Mouse (Mus musculus): ENCODE data around the gene Sh3pxd2a. TPM values are rescaled to one million over a fixed set of nuclear protein-coding genes. Genes with fewer than 3 reads are reported as not detected.
"Not testable (repeated sequence)": the region's sequence is repeated elsewhere in the genome, so short reads cannot be mapped to it uniquely, and the experiment has no call there.

The Sh3pxd2a gene
- polyA plus RNA-seq, 1 experiment, result 15.0 TPM

- DNase-seq (ENCODE audit: extremely low spot score in 1 of 2, low spot score in 1 of 2), result no peak
Measured at GRCm38 (mm10) chr19:47412566-47413248, 51.5 kb downstream of the Sh3pxd2a start.

- DNase-seq (ENCODE audit: extremely low spot score in 1 of 2, low spot score in 1 of 2), result no peak
Measured at GRCm38 (mm10) chr19:47410301-47410700, 53.9 kb downstream of the Sh3pxd2a start.

DNA sequence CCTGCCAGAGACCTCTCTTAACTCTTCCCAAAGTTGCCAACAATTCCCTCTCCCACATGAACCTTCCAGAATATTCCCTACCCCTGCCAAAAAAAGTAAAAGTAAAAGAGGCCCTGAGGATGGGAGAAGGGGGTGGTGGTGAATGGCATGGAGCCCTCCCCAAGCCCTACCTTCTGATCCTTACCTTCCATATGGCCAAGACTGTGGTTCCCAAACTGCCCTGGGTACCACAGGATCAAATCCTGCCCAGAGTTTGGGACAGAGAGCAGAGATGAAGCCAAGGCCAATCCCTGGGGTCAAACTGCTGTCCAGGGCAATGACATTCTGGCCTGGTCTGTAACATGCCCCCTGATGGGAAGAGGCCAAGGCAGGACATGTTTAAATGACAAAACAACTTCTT, 55.1 kb downstream of the Sh3pxd2a start:
- no peak for DNase-seq (ENCODE audit: extremely low spot score in 1 of 2, low spot score in 1 of 2)

DNA sequence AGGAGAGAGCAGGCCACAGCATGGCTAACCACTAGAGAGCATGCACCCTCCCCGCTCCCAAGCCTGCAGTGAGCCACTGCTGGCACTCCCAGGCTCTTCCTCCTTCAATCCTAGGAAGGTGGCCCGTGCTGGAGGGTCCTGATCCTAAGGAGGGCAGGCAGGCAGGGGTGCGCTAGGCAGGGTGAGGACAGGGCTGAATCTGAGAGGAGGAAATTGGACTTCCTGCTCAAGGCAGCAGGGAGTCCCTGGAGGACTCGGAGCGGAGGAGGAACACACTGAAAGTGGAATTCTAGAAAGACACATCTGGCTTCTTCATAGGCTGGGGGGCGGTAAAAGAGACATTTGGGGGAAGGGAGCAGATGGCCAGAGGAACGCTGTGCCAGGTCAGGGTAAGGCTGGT, 55.5 kb downstream of the Sh3pxd2a start:
- peak in 1 of 2 experiments; percentile 5 for DNase-seq (ENCODE audit: extremely low spot score in 1 of 2, low spot score in 1 of 2)

DNA sequence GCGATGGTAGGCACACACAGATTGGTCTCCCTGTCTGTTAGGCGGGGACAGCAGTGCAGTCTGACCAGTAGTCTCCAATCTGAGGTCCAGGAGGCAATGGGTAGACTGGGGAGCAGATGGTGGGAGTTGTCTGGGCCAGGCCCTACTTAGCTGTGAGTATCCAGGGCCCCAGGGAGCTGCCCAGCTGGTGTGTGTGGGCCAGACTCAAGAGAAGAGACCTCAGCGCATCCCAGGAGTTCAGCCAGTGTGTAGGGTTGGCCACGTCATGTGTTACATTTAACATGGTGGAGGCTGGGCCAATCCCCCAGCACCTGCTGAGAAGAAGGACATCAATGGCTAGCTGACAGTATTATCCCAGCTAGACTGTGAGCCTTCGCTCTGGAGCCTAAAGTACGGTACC, 56.9 kb downstream of the Sh3pxd2a start:
- DNase-seq (ENCODE audit: extremely low spot score in 1 of 2, low spot score in 1 of 2), result no peak

DNA sequence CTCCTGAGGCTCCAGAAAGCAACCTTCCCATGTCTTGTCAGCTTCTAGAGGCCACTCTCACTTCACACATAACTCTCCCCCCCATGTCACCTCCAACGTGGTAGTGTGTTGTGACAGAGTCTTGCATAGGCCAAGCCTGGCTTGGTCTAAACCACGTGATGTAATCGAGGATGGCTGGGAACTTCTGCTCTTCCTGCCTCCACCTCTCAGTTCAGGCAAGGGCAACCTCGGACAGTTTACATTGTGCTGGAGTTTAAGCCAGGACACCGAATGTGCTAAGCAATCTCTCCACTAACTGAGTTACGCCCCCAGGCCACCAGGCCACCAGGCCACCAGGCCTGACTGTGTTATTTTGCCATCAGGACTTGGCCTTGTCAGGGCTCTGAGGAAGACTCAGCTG, 57.7 kb downstream of the Sh3pxd2a start:
- no peak for DNase-seq (ENCODE audit: extremely low spot score in 1 of 2, low spot score in 1 of 2)

DNA sequence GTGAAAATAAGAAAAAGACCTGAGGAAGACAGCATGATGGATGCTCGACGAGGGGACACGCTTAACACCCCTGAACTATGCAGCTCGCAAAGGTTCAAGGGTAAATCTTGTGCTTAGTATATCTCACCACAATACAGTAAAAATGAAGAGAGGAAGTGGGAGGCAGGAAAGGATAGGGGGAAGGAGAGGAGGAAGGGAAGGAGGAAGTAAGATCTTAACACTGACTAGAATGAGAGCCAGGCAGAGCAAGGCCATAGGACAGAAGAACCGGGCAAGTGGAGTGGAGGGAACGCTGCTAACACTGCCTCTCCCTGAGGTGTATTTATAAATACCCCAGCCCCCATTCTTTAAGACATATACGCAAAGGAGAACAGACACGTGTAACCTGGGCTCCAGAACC, 58.7 kb downstream of the Sh3pxd2a start:
- DNase-seq (ENCODE audit: extremely low spot score in 1 of 2, low spot score in 1 of 2), result no peak

DNA sequence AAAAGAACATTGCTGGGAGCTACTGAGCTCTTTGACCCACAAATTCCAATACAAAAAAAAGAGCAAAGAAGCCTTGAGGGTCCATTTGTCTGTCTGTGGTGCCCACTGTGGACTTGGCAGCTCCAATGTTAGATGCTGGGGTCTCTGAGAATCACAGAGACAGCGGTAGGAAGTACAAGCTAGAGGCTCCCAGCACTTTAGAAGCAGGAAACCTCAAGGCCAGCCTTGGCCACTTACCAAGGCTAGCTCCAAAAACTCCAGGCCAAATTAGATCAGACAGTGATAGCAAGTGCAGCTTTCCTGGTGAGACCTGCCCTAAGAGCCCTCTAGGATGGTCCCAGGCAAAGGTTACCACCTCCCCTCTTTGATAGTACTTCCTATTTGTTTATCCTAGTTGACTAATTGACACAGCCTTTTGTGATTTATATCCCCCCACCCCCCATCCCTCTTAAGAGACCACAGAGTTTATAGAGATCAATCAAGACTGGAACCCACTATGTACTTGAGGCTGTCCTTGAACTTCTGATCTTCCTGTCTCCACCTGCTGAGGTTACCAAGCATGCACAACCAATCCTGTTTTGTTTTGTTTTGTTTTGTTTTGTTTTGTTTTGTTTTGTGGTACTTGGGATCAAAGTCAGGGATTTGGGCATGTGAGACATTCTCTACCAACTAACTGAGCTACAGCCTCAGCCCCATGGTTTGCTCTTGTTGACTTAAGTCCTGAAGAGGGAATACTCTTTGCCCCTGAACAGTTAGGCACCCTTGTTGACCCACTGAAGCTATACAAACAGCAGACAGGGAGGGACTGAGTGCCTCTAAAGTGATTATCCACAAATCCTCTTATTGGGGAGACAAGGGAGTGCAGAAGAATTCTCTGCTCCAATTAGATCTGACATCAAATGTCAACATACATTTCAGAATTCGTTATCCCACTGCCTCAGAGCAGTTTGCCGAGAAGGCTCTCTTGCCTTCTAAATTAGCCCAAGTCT, 60.5 kb downstream of the Sh3pxd2a start:
- no peak for DNase-seq (ENCODE audit: extremely low spot score in 1 of 2, low spot score in 1 of 2)

DNA sequence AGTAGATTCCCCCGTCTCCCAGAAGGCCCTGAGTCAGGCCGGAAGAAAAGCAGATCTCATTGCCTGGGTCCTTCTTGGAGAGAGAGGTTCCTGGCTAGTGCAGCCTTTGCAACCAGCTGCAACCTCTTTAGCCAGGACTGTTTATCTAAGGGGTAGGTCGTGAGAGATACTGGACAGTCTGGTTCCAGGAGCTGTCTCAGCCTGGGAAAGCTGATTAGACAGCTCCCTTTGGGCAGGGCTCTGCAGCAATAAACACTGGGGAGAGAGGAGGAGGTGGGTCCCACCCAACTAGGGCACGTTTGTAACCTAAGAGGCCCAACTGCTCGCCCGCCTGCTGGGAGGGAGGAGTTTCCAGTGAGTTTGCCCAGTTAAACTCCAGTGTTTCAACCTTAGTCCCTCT, 61.2 kb downstream of the Sh3pxd2a start:
- DNase-seq (ENCODE audit: extremely low spot score in 1 of 2, low spot score in 1 of 2), result no peak

- no peak for DNase-seq (ENCODE audit: extremely low spot score in 1 of 2, low spot score in 1 of 2)
Measured at GRCm38 (mm10) chr19:47402544-47402943, 61.7 kb downstream of the Sh3pxd2a start.

DNA sequence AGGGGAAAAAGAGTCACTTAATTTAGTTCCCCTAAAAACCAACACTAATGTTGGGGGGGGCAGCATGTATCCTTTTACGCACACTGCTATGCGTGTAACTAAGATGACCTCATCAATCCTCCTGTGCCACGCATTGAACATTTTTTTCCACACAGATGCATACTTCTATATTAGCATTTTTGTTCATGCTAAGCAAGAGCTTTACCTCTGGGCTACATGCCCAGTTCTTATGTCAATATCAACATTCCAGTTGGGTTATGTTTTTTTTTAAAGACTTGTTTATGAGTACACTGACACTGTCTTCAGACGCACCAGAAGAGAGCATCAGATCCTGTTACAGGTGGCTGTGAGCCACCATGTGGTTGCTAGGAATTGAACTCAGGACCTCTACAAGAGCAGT, 64.5 kb downstream of the Sh3pxd2a start:
- DNase-seq (ENCODE audit: extremely low spot score in 1 of 2, low spot score in 1 of 2), result no peak

GRCm38 (mm10) chr19:47399029-47399428, 65.2 kb downstream of the Sh3pxd2a start:
- no peak for DNase-seq (ENCODE audit: extremely low spot score in 1 of 2, low spot score in 1 of 2)

GRCm38 (mm10) chr19:47397882-47398671, 66.1 kb downstream of the Sh3pxd2a start:
- no peak for DNase-seq (ENCODE audit: extremely low spot score in 1 of 2, low spot score in 1 of 2)

DNA sequence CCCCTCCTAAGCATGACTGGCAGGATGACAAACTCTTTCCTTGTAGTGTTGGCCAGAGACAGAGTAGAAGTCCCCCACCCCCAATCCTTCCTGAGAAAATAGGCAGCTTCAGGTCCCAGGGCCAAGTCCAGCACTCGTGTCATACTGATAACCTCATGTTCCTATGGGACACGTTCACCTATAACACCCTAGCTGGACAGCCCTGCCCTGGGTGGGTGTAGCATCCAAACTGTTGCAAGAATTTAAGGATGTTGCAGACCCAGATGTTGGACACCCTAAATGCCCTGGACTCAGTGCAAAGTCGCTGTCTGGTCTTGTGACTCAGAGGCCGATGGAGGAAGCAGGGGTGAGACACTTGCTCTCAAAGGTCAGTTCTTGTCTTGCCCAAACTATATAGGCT, 68.9 kb downstream of the Sh3pxd2a start:
- DNase-seq (ENCODE audit: extremely low spot score in 1 of 2, low spot score in 1 of 2), result no peak

DNA sequence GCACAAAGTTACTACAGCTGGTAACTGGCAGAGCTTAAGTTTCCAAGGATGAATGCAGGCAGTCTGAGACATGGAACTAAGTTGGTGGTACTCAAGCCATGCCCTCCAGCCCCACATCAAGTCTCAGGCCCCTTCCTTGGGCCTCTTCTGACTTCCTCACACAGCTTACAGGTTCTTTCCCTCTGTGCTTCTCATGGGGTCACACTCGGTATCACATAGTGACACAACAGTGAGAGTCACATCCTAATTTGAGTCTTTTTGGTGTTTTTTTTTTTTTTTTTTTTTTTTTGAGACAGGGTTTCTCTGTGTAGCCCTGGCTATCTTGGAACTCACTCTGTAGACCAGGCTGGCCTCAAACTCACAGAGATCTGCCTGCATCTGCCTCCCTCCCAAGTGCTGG, 69.4 kb downstream of the Sh3pxd2a start:
- not testable (repeated sequence) for DNase-seq (ENCODE audit: extremely low spot score in 1 of 2, low spot score in 1 of 2)

DNA sequence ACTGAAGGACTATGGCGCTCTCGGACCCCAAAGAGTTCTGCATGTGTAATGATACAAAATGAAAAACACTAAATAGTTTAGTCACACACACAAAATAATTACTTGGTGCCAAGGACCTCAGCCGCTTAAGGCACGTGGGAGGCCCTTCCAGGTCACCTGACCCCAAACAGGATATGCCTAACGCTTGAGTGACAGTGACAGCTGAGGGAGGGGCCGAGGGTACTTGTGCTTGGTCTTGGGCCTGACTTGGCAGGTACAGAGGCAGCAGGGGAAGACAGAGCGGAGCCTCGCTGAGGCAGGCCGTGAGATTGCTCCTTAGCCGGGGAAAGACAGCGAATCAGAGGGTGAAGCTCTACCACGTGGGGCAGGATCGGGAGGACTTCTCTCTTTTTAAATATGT, 73.3 kb downstream of the Sh3pxd2a start:
- no peak for DNase-seq (ENCODE audit: extremely low spot score in 1 of 2, low spot score in 1 of 2)

GRCm38 (mm10) chr19:47387887-47388286, 76.3 kb downstream of the Sh3pxd2a start:
- no peak for DNase-seq (ENCODE audit: extremely low spot score in 1 of 2, low spot score in 1 of 2)

GRCm38 (mm10) chr19:47387395-47387794, 76.8 kb downstream of the Sh3pxd2a start:
- DNase-seq (ENCODE audit: extremely low spot score in 1 of 2, low spot score in 1 of 2), result no peak

DNA sequence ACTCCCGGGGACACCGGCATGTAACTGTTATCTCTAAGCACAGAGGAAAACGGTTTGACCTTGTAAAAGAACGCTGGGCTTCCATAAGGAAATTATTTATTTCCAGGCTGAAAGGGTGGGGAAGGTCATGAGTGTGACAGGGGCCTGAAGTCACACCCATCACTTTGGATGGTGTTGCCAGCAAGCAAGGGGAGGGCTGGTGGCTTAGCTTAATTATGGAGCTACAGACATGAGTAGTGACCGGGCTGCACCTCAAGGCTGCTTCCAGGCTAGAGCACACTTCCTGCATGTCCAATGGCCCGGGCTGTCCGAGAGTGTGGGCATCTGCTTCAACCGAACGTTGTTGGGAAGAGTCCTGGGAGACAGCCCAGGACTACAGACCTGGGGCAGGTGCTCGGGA, 78.2 kb downstream of the Sh3pxd2a start:
- no peak for DNase-seq (ENCODE audit: extremely low spot score in 1 of 2, low spot score in 1 of 2)

DNA sequence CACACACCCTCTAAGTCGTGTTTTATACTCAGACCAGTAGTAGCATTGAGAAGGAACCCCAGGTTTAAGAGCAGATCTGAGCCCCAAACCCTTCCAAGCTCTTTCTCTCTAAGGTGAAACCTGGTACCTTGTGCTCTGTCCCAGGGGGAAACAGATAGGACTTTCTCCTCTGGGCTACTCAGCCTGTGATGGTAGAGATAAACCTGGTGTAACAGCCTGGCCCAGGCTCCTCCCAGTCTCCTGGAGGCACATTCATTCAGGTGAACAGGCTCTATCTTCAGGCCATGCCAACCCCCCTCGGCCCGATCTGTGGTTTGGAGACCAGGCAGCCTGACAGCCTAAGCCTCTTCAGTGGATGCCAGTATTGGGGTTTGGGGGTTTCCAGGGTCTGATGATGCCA, 79.6 kb downstream of the Sh3pxd2a start:
- DNase-seq (ENCODE audit: extremely low spot score in 1 of 2, low spot score in 1 of 2), result no peak

DNA sequence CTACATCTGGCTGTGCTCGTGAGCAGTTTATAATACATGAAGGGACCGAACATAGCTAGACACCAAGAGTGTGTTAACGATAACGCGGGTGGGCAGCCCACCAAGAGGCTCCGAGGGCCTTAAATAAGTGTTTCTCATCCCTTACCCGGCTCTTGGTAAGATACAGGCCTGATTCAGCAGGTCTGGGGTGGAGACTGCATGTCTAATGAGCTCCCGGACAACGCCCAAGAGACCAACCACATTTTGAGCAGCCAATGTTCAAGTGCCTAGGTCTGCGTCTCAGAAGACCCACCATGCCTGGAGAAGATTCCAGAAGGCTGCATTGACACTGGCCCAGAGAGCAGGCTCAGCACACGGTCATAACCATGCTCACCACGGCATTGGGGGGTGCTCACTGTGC, 80.2 kb downstream of the Sh3pxd2a start:
- no peak for DNase-seq (ENCODE audit: extremely low spot score in 1 of 2, low spot score in 1 of 2)

All from frontal cortex, adult 2 months (tissue).